Mouse (Mus musculus) midbrain, embryonic 16.5 days (tissue): ENCODE data around the gene Olfr1013. TPM values are rescaled to one million over a fixed set of nuclear protein-coding genes. Genes with fewer than 3 reads are reported as not detected.

Experiments used
- ATAC-seq: fragments of 200-750 bp; cut with Nextera tagmentation; 2 replicates; pipeline ENCODE4 v1.8.0; 2017; ENCODE audit warnings: moderate TSS enrichment
- H3K27ac ChIP-seq: fragments of 300-500 bp; sonication (generic); 2 replicates; pipeline ENCODE4 v1.5.1; 2014; ENCODE audit warnings: mild to moderate bottlenecking, low read length, mixed read lengths
- H3K27me3 ChIP-seq: fragments of 300-500 bp; sonication (generic); 2 replicates; pipeline ENCODE4 v1.6.1; 2014; ENCODE audit warnings: low read depth, low read length, mixed read lengths; ENCODE audit not compliant: control insufficient read depth, insufficient read depth
- H3K36me3 ChIP-seq: fragments of 300-500 bp; sonication (generic); 2 replicates; pipeline ENCODE4 v1.6.1; 2014; ENCODE audit warnings: mild to moderate bottlenecking, low read length, moderate library complexity, mixed read lengths; ENCODE audit not compliant: control insufficient read depth, insufficient read depth
- H3K4me1 ChIP-seq: fragments of 300-500 bp; sonication (generic); 2 replicates; pipeline ENCODE4 v1.6.1; 2014; ENCODE audit warnings: mild to moderate bottlenecking, low read length, mixed read lengths; ENCODE audit not compliant: control insufficient read depth, insufficient read depth
- H3K4me2 ChIP-seq: fragments of 300-500 bp; sonication (generic); 2 replicates; pipeline ENCODE4 v1.6.1; 2014; ENCODE audit warnings: mild to moderate bottlenecking, low read length, mixed read lengths
- H3K4me3 ChIP-seq: fragments of 300-500 bp; sonication (generic); 2 replicates; pipeline ENCODE4 v1.5.1; 2014; ENCODE audit warnings: low read depth, mild to moderate bottlenecking, low read length, moderate library complexity, mixed read lengths
- H3K9ac ChIP-seq: fragments of 300-500 bp; sonication (generic); 2 replicates; pipeline ENCODE4 v1.6.1; 2014; ENCODE audit warnings: low read depth, low read length, mixed read lengths
- H3K9me3 ChIP-seq: fragments of 300-500 bp; sonication (generic); replicated peaks from 2 replicates; pipeline ENCODE4 v1.6.1; 2014; ENCODE audit warnings: mild to moderate bottlenecking, low read length, mixed read lengths; ENCODE audit not compliant: control insufficient read depth, poor library complexity, severe bottlenecking
- WGBS: fragments of 180-500 bp; shearing (Covaris S2); extraction: QIAGEN DNeasy Blood & Tissue Kit; methylation state at CpG from one replicate; pipeline ENCODE4 v1.1.7; 2014; 5-methylcytosine and 5-hydroxymethylcytosine counted together
- polyA plus RNA-seq: library from polyadenylated mRNA; unstranded; fragments of >200 nt; fragmentation: Nextera tagmentation; extraction: Ambion mirVana; gene quantifications from 2 replicates; pipeline ENCODE4 v1.2.1, GENCODE M21; 2015

The Olfr1013 gene
- not detected in 2 replicates for polyA plus RNA-seq

- Histone ChIP-seq H3K9ac (no peak within 1 kb of the TSS), H3K27ac (no peak within 1 kb of the TSS), H3K27me3 (no peaks in the 10 kb centered on the region), H3K9me3 (no peaks in the 10 kb centered on the region), H3K36me3 (no peaks in the 10 kb centered on the region), H3K4me2 (no peak within 1 kb of the TSS), H3K4me1 (no peaks in the 10 kb centered on the region), H3K4me3 (no peak within 1 kb of the TSS)
- no peak for ATAC-seq
These were observed at the start of gene Olfr1013 for GRCm38 (mm10) chr2:85766798-85767197. Olfr1013 (plus strand) TSS chr2:85767098.

- 18% methylated on average over 3 of the region's 3 CpGs for WGBS
- H3K27ac ChIP-seq, result no peak overlapping the region
- no peak overlapping the region for H3K4me3 ChIP-seq
- H3K9ac ChIP-seq, result no peak overlapping the region
- ATAC-seq, result peak; percentile 87
- H3K4me1 ChIP-seq, result no peaks in the 10 kb centered on the region
- H3K36me3 ChIP-seq, result no peaks in the 10 kb centered on the region
- H3K9me3 ChIP-seq, result no peaks in the 10 kb centered on the region
- no peaks in the 10 kb centered on the region for H3K27me3 ChIP-seq
- H3K4me2 ChIP-seq, result no peak overlapping the region
These were observed 41.1 kb upstream of the Olfr1013 start for GRCm38 (mm10) chr2:85725793-85726192.

GRCm38 (mm10) chr2:85753822-85754221 lies 13.1 kb upstream of the Olfr1013 start:
- 74% methylated on average over 4 of the region's 4 CpGs for WGBS
- Histone ChIP-seq H3K9ac (no peak overlapping the region), H3K27ac (no peak overlapping the region), H3K27me3 (no peaks in the 10 kb centered on the region), H3K4me3 (no peak overlapping the region), H3K4me1 (no peaks in the 10 kb centered on the region), H3K4me2 (no peak overlapping the region), H3K9me3 (no peaks in the 10 kb centered on the region), H3K36me3 (no peaks in the 10 kb centered on the region)
- no peak for ATAC-seq

GRCm38 (mm10) chr2:85762666-85763065 lies 4.2 kb upstream of the Olfr1013 start, which contains the start of gene Olfr1012:
Olfr1012 (minus strand) TSS chr2:85762766.
- Histone ChIP-seq H3K4me2 (no peak within 1 kb of the TSS), H3K27ac (no peak within 1 kb of the TSS), H3K27me3 (no peaks in the 10 kb centered on the region), H3K4me1 (no peaks in the 10 kb centered on the region), H3K36me3 (no peaks in the 10 kb centered on the region), H3K4me3 (no peak within 1 kb of the TSS), H3K9me3 (no peaks in the 10 kb centered on the region), H3K9ac (no peak within 1 kb of the TSS)
- no peak for ATAC-seq
- WGBS, result 70% methylated on average over 1 of the region's 1 CpGs

GRCm38 (mm10) chr2:85772413-85772812 lies 5.5 kb downstream of the Olfr1013 start, which contains the start of gene Olfr1014:
Olfr1014 (plus strand) TSS chr2:85772713.
- Histone ChIP-seq H3K9me3 (no peaks in the 10 kb centered on the region), H3K4me1 (no peaks in the 10 kb centered on the region), H3K9ac (no peak within 1 kb of the TSS), H3K27me3 (no peaks in the 10 kb centered on the region), H3K4me2 (no peak within 1 kb of the TSS), H3K27ac (no peak within 1 kb of the TSS), H3K4me3 (no peak within 1 kb of the TSS), H3K36me3 (no peaks in the 10 kb centered on the region)
- ATAC-seq, result no peak

GRCm38 (mm10) chr2:85781717-85782116 lies 14.8 kb downstream of the Olfr1013 start, which contains the start of gene Olfr1015:
Olfr1015 (plus strand) TSS chr2:85782017.
- Histone ChIP-seq H3K9ac (no peak within 1 kb of the TSS), H3K27ac (no peak within 1 kb of the TSS), H3K4me3 (no peak within 1 kb of the TSS), H3K27me3 (no peaks in the 10 kb centered on the region), H3K36me3 (no peaks in the 10 kb centered on the region), H3K9me3 (no peaks in the 10 kb centered on the region), H3K4me2 (no peak within 1 kb of the TSS), H3K4me1 (no peaks in the 10 kb centered on the region)
- ATAC-seq, result no peak

GRCm38 (mm10) chr2:85792331-85792730 lies 25.4 kb downstream of the Olfr1013 start:
- no peak overlapping the region for H3K4me3 ChIP-seq
- no peaks in the 10 kb centered on the region for H3K36me3 ChIP-seq
- H3K27me3 ChIP-seq, result no peaks in the 10 kb centered on the region
- ATAC-seq, result peak; percentile 70; the same call in 1 of the 2 replicates
- H3K27ac ChIP-seq, result no peak overlapping the region
- H3K9me3 ChIP-seq, result no peaks in the 10 kb centered on the region
- WGBS, result 9% methylated on average over 2 of the region's 2 CpGs
- H3K4me2 ChIP-seq, result no peak overlapping the region
- no peak overlapping the region for H3K9ac ChIP-seq
- H3K4me1 ChIP-seq, result no peaks in the 10 kb centered on the region

GRCm38 (mm10) chr2:85802444-85802843 lies 35.5 kb downstream of the Olfr1013 start, which contains the start of gene Olfr1016:
Olfr1016 (minus strand) TSS chr2:85802544.
- H3K36me3 ChIP-seq, result no peaks in the 10 kb centered on the region
- no peak within 1 kb of the TSS for H3K27ac ChIP-seq
- no peak for ATAC-seq
- H3K4me2 ChIP-seq, result no peak within 1 kb of the TSS
- 94% methylated on average over 2 of the region's 2 CpGs for WGBS
- H3K9me3 ChIP-seq, result no peaks in the 10 kb centered on the region
- no peak within 1 kb of the TSS for H3K9ac ChIP-seq
- no peak within 1 kb of the TSS for H3K4me3 ChIP-seq
- no peaks in the 10 kb centered on the region for H3K27me3 ChIP-seq
- no peaks in the 10 kb centered on the region for H3K4me1 ChIP-seq

- Histone ChIP-seq H3K27me3 (no peaks in the 10 kb centered on the region), H3K4me3 (no peak overlapping the region), H3K4me1 (no peaks in the 10 kb centered on the region), H3K36me3 (no peaks in the 10 kb centered on the region), H3K9ac (no peak overlapping the region), H3K4me2 (no peak overlapping the region), H3K9me3 (no peaks in the 10 kb centered on the region), H3K27ac (no peak overlapping the region)
- 93% methylated on average over 4 of the region's 4 CpGs for WGBS
- no peak for ATAC-seq
These were observed 37.6 kb downstream of the Olfr1013 start for GRCm38 (mm10) chr2:85804501-85804900.
